8 mouse cellular contexts compared by ENCODE assay signal in the genomic region with DNA sequence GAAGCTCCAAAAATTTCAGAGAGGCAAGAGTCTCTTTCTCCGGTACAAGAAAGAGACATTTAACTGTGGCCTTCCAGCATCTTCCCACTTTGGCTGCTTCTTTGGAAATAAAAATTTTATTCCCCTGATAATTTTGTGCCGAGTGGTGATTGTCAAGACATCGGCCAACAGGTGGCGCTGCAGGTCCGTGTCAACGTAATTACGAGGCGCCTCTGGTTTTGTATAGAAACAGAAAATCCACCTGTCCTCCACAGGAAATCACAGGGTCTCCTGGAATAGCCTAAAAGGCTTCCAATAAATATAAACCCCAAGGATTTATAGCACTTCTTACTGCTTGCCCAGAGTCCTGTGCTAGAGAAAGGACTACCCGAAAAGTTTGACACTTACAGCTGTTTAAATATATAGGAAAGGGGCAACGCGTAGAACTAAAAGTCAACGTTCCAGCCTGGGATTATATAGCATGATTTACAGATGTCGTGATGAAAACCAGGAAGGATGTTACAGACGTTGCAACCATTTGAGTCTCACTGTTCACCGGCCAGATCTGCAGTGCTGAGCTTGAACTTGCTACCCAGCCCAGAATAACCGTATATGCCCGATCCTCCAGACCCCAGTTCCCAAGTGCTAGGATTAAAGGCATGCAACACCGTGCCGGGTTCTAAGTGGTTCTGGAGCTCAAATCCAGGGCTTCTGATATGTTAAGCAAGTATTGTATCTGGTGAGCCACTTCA.
DNase-seq lines count a peak whose midpoint lies in the region; ATAC-seq lines count a peak whose summit lies in the region.

No protein-coding gene starts in this region.

- H3K9me3 ChIP-seq in forebrain, embryonic 13.5 days (replicated peaks) = no peaks in the 10 kb centered on the region
- no peaks in the 10 kb centered on the region; the same call in 1 of the 2 replicates for H3K9me3 ChIP-seq in forebrain, embryonic 16.5 days (ENCODE audit: control insufficient read depth, low read length)

- intact Hi-C loops in heart, postnatal 10 days (cut with DNase I) = loop anchor here (1.0 to 10.0 kb wide), 6 partner anchors 42 to 1541 kb away; no protein-coding TSS in a partner anchor

- DNase-seq in adrenal gland, adult (ENCODE audit: inconsistent age in 2 of 2, low spot score in 1 of 2) = peak; percentile 71 to 92
- peak; percentile 94 for DNase-seq in embryo, embryonic 10 days (ENCODE audit: low spot score)
- peak; percentile 84 to 92 for DNase-seq in heart, postnatal 10 days
- DNase-seq in left cerebral cortex, adult 8-10 months (ENCODE audit: low spot score in 2 of 2) = peak; percentile 22 to 70
- DNase-seq in naive thymus-derived CD4-positive, alpha-beta T cell, adult 2 months (ENCODE audit: low read depth) = peak; percentile 84
- DNase-seq in telencephalon, adult 2 months (ENCODE audit: low read depth, low spot score) = peak; percentile 28

- 0 out of 2 replicates have a peak, but pooled peaks have one; percentile 33 for ATAC-seq in forebrain, embryonic 13.5 days
- ATAC-seq in forebrain, embryonic 16.5 days = no peak

- H3K27ac ChIP-seq in forebrain, embryonic 13.5 days = no peak overlapping the region
- H3K27ac ChIP-seq in forebrain, embryonic 16.5 days (ENCODE audit: low read length) = no peak overlapping the region

- no peak overlapping the region for H3K9ac ChIP-seq in forebrain, embryonic 13.5 days
- H3K9ac ChIP-seq in forebrain, embryonic 16.5 days (replicated peaks; ENCODE audit: low read depth, low read length) = no peak overlapping the region

- no peaks in the 10 kb centered on the region for H3K36me3 ChIP-seq in forebrain, embryonic 13.5 days (ENCODE audit: poor library complexity, severe bottlenecking)
- H3K36me3 ChIP-seq in forebrain, embryonic 16.5 days (ENCODE audit: control insufficient read depth, insufficient read depth) = no peaks in the 10 kb centered on the region

- 56% methylated on average over 19 of the region's 19 CpGs for WGBS in forebrain, embryonic 13.5 days
- 56% methylated on average over 19 of the region's 19 CpGs for WGBS in forebrain, embryonic 16.5 days

- no peak overlapping the region for H3K4me2 ChIP-seq in forebrain, embryonic 13.5 days
- H3K4me2 ChIP-seq in forebrain, embryonic 16.5 days (ENCODE audit: low read length) = no peak overlapping the region

- no peaks in the 10 kb centered on the region for H3K27me3 ChIP-seq in forebrain, embryonic 13.5 days
- H3K27me3 ChIP-seq in forebrain, embryonic 16.5 days (replicated peaks; ENCODE audit: control insufficient read depth, insufficient read depth, low read length) = no peaks in the 10 kb centered on the region

- H3K4me1 ChIP-seq in forebrain, embryonic 13.5 days = peaks cover 8% of the 10 kb centered on the region
- H3K4me1 ChIP-seq in forebrain, embryonic 16.5 days (replicated peaks; ENCODE audit: control insufficient read depth, insufficient read depth, low read length) = no peaks in the 10 kb centered on the region

- no peak overlapping the region for H3K4me3 ChIP-seq in forebrain, embryonic 13.5 days
- no peak overlapping the region for H3K4me3 ChIP-seq in forebrain, embryonic 16.5 days (replicated peaks; ENCODE audit: low read length)

Comparison
In these comparisons a context has a peak if more than half of its experiments do, and no peak if none do; other contexts are left out.
1. DNase-seq: peak in every context shown above with its lines; median percentile 94 in embryo, embryonic 10 days; 88 in heart, postnatal 10 days; 84 in naive thymus-derived CD4-positive, alpha-beta T cell, adult 2 months; 82 in adrenal gland, adult; 46 in left cerebral cortex, adult 8-10 months; 28 in telencephalon, adult 2 months.